In genomic region chr15:12082344-12082743, GRCm38 (mm10) we compare ENCODE assay signal across 16 mouse cellular contexts.
"Had no signal": no experiment of that assay in that cellular context is flagged by ENCODE, and none has a peak within 500 bp of the region (broad histone marks: within the 10 kb centered on the region; RNA-seq: fewer than 3 reads in every experiment).

No protein-coding gene starts in this region.

- DNase-seq: lung, adult 18-20 months; lung, embryonic 14.5 days; lung, postnatal 10 days; lung, postnatal 4 days; retina, postnatal 1 day; right cerebral cortex, postnatal 14 days; spleen, adult 18-20 months; thymus, adult 18-20 months; thymus, postnatal 14 days; thymus, postnatal 36 days had no signal

- H3K27ac ChIP-seq: midbrain, embryonic 10.5 days; midbrain, embryonic 13.5 days; midbrain, embryonic 15.5 days; neural tube, embryonic 13.5 days; neural tube, embryonic 15.5 days had no signal

- H3K4me3 ChIP-seq: midbrain, embryonic 10.5 days; midbrain, embryonic 13.5 days; midbrain, embryonic 15.5 days; myocyte; neural tube, embryonic 13.5 days; neural tube, embryonic 15.5 days had no signal

- ATAC-seq: midbrain, embryonic 13.5 days; midbrain, embryonic 15.5 days had no signal
